Mouse (Mus musculus) brain, adult 2 months (tissue): ENCODE data around the gene Eno3.

Experiments
- DNase-seq: peaks from one replicate; pipeline ENCODE4 v3.0.0; 2011; ENCODE audit warnings: low read depth, low spot score

Gene Eno3

GRCm38 (mm10) chr11:70657573-70657972, 571 bp downstream of the Eno3 start:
- DNase-seq, result no peak

- DNase-seq, result no peak
Observed at GRCm38 (mm10) chr11:70657991-70658390, 989 bp downstream of the Eno3 start.

- DNase-seq, result no peak
Observed at GRCm38 (mm10) chr11:70658521-70658920, 1.5 kb downstream of the Eno3 start.

GRCm38 (mm10) chr11:70658942-70659341, 1.9 kb downstream of the Eno3 start:
- DNase-seq, result no peak

- no peak for DNase-seq
Observed at GRCm38 (mm10) chr11:70660571-70660970, 3.6 kb downstream of the Eno3 start.

- DNase-seq, result no peak
Observed at GRCm38 (mm10) chr11:70663101-70663500, 6.1 kb downstream of the Eno3 start.

GRCm38 (mm10) chr11:70663957-70664356, 7.0 kb downstream of the Eno3 start:
- no peak for DNase-seq

GRCm38 (mm10) chr11:70664741-70665140, 7.7 kb downstream of the Eno3 start:
- DNase-seq, result no peak

- DNase-seq, result no peak
Observed at GRCm38 (mm10) chr11:70666687-70667086, 9.7 kb downstream of the Eno3 start.

GRCm38 (mm10) chr11:70667271-70668150, 10.5 kb downstream of the Eno3 start:
- no peak for DNase-seq

GRCm38 (mm10) chr11:70668335-70668770, 11.4 kb downstream of the Eno3 start:
- no peak for DNase-seq

- peak; percentile 100 for DNase-seq
Observed at GRCm38 (mm10) chr11:70668771-70669505, 11.9 kb downstream of the Eno3 start, which contains the start of gene Spag7. Spag7 (minus strand) TSS chr11:70669416.

GRCm38 (mm10) chr11:70669582-70670345, 12.8 kb downstream of the Eno3 start:
- peak; percentile 84 for DNase-seq

GRCm38 (mm10) chr11:70670483-70670882, 13.5 kb downstream of the Eno3 start:
- DNase-seq, result peak; percentile 43

- DNase-seq, result peak; percentile 35
Observed at GRCm38 (mm10) chr11:70671333-70672047, 14.5 kb downstream of the Eno3 start.

GRCm38 (mm10) chr11:70674014-70674413, 17.0 kb downstream of the Eno3 start:
- DNase-seq, result peak; percentile 28

GRCm38 (mm10) chr11:70674501-70674900, 17.5 kb downstream of the Eno3 start:
- DNase-seq, result no peak

- no peak for DNase-seq
Observed at GRCm38 (mm10) chr11:70678092-70678491, 21.1 kb downstream of the Eno3 start.

- DNase-seq, result no peak
Observed at GRCm38 (mm10) chr11:70678576-70678975, 21.6 kb downstream of the Eno3 start.

GRCm38 (mm10) chr11:70679361-70679760, 22.4 kb downstream of the Eno3 start:
- no peak for DNase-seq

- peak; percentile 65 for DNase-seq
Observed at GRCm38 (mm10) chr11:70679894-70680293, 22.9 kb downstream of the Eno3 start.
